Mouse (Mus musculus) ovary, postnatal 10 days (tissue): ENCODE measurements around the gene Kmt5a.
"Not testable (repeated sequence)": the region's sequence is repeated elsewhere in the genome, so short reads cannot be mapped to it uniquely, and the experiment has no call there.

Source experiments
- DNase-seq: peaks from one replicate; pipeline ENCODE4 v3.0.0; 2022; ENCODE audit warnings: low spot score

Gene Kmt5a

GRCm38 (mm10) chr5:124483655-124484396, 44.1 kb downstream of the Kmt5a start:
- no peak for DNase-seq

GRCm38 (mm10) chr5:124485654-124486053, 45.9 kb downstream of the Kmt5a start:
- no peak for DNase-seq

- no peak for DNase-seq
Observed at GRCm38 (mm10) chr5:124488885-124489284, 49.2 kb downstream of the Kmt5a start.

- DNase-seq = no peak
Observed at GRCm38 (mm10) chr5:124491732-124492131, 52.0 kb downstream of the Kmt5a start.

DNA sequence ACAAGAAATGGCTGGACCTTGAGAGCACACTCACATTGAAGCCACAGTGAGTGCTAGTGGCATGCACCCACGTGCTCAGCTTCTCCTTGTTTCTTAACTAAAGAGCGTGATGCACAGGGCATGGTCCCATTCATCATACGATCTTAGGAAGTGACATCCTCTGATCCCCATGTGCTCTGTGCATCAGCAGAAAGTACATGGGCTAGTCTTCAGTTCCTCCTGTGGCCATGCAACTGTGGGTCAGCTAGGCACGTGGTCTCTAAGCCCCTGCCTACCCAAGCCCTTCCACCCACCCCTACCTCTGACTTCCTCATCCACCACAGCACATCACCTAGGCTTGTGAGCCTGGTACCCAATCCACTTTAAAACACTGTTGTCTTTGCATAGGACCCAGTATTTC, 52.9 kb downstream of the Kmt5a start:
- no peak for DNase-seq

- DNase-seq = no peak
Observed at GRCm38 (mm10) chr5:124493455-124493854, 53.7 kb downstream of the Kmt5a start.

- DNase-seq = no peak
Observed at GRCm38 (mm10) chr5:124495547-124495946, 55.8 kb downstream of the Kmt5a start.

DNA sequence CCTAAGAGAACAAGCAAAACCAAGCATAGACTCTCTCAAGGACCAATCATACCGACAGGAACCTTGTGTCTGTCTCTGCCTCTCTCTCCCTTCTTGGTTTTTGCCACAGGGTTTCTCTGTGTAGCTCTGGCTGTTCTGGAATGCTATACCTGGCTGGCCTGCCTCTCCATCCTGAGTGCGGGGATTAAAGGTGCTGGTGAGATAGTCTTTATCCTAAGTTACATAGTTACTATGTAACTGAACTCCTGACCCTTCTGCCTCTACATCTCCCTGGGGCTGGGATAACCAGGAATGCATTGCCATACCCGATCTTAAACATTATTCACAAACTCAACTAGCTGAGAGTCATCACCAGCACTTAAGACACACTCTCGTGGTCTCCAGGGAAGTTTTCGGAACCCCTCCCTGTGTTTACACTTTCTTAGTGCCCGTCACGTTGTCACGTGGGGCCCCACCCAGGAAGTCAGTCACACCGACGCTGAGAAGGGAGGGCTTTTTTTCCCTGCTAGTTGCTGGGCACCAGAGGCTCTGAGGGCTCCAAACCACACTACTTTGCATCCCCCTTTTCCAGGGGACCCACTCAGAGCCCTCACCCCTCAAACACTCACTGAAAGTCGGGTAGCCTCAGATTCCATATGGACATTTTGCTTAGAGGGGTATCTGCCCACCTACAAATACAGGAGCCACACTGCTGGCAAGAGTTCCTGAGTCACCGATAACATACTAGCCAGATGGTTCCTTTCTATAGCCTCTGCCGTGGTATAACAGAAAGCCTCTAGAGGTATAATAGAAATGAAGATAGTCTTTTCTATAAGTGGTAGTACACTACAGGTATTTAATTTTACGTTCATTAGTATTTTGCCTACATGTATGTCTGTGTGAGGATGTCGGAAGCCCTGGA, 57.1 kb downstream of the Kmt5a start:
- no peak for DNase-seq

DNA sequence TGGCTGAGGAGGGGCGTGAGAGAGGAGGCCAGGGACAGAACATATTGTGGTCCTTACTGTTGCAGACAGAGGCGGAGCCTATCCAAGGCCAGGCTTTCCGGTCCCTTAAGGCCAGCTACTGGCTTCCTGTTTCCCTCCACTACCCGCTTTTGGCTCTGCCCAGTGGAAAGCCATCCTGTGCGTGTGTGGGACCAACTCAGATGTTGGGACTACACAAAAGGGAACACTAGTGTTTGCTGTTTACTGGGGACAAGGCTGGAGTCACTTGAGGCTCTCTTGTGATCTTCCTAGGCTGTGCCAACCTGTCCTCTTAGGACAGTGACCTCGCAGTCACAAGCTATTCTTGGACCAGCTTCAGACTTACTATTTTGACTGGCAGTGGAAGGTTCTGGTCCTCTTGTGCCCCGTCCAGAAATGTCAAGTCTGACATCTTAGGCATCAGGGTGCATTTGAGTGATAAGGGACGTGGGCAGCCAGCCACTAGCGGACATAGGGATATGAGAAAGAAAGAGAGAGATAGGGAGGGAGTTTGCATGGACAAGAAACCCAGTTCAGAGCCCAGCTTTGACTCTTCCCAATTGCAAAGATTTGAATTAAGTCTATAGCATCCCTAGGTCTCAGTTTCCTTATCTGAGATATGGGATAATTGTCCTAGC, 58.6 kb downstream of the Kmt5a start:
- no peak for DNase-seq

- DNase-seq = no peak
Observed at GRCm38 (mm10) chr5:124499001-124499400, 59.3 kb downstream of the Kmt5a start.

DNA sequence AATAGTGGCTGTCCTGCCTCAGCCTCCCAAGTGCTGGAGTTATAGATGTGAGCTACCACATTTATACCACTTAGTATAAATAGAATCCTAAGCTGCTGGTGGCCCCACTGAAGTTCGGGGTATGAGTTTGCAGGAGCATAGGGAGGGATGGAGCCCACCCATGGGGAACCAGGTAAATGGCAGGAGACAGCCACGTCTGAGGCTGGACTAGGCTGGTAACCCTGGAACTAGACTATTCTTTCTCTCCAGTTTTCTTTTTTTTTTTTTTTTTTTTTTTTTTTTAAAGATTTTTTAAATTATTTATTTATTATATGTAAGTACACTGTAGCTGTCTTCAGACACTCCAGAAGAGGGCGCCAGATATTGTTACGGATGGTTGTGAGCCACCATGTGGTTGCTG, 60.3 kb downstream of the Kmt5a start:
- DNase-seq = not testable (repeated sequence)

GRCm38 (mm10) chr5:124500573-124500972, 60.8 kb downstream of the Kmt5a start:
- no peak for DNase-seq

- no peak for DNase-seq
Observed at GRCm38 (mm10) chr5:124501541-124501940, 61.8 kb downstream of the Kmt5a start.

DNA sequence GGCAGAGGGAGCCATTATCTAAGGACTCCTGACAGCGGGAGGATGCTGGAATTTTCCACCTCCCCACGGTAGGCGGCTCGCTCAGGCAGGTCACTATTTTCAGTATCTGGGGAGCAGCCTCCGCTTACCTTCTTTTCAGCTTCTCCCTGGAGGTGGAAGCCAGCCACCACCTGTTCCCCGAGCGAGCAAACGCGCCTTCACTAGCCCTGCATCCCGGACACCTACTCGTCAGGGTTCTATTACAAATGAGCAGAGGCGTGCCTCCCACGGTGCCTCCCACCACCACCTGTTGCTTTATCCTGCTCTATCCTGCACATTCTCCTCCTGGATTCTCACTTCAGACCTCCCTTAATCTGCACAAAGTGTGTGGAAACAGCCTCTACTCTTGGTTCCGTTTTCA, 64.0 kb downstream of the Kmt5a start:
- DNase-seq = no peak

- no peak for DNase-seq
Observed at GRCm38 (mm10) chr5:124505235-124505634, 65.5 kb downstream of the Kmt5a start.

GRCm38 (mm10) chr5:124506731-124507359, 67.1 kb downstream of the Kmt5a start:
- DNase-seq = no peak

DNA sequence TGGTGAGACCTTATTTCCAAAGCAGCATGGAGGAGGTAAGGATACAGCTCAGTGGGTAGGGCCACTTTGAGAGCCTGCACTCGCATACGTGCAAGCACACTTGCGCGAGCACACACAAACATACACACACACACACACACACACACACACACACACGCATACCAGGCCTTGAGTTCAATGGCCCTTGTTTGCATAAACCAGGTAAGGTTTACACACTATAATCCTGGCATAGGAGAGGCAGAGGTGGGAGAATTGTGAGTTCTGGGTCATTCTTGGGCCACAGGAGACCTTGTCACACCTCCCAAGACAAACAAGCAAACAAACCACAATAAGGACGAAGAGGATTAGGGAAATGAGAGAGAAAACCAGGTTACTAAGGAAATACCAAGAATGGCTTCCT, 69.5 kb downstream of the Kmt5a start:
- no peak for DNase-seq

GRCm38 (mm10) chr5:124509742-124510237, 70.1 kb downstream of the Kmt5a start:
- DNase-seq = no peak

DNA sequence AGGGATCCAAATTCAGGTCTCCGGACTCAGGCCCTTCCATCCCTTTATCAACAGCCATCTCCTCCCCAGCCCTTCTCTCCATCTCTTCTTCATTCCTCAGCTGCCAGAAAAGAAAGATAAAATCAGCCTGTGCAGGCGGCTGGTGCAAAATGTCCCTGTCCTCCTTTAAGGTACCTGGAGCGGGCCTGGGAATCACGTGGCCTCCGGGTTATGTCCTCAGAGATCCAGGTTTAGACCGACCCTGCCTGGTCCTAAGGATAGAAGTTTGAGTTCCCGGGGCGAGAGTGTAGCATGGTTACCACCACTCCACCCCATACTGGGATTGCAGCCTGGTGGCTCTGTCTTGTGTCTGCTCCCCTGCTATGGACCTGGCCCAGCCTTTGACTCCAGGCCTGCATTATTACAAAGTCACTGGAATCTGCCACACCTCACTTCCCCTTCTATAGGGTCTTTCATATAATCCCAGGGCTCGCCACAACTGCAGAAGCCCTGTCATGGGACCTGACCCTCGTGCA, 70.9 kb downstream of the Kmt5a start:
- DNase-seq = no peak
